Mouse (Mus musculus) monocyte, adult 59 days (primary cell): Measurements from ENCODE around the gene Pikfyve. TPM values are rescaled to one million over a fixed set of nuclear protein-coding genes. Genes with fewer than 3 reads are reported as not detected.

Source experiments
- total RNA-seq, 2 experiments: library from RNA; stranded (reverse); gene quantifications; one replicate each; pipeline ENCODE4 v1.2.4; 2023

Pikfyve gene
- total RNA-seq: 10 to 100 TPM; 54.3 to 59.8 TPM

DNA sequence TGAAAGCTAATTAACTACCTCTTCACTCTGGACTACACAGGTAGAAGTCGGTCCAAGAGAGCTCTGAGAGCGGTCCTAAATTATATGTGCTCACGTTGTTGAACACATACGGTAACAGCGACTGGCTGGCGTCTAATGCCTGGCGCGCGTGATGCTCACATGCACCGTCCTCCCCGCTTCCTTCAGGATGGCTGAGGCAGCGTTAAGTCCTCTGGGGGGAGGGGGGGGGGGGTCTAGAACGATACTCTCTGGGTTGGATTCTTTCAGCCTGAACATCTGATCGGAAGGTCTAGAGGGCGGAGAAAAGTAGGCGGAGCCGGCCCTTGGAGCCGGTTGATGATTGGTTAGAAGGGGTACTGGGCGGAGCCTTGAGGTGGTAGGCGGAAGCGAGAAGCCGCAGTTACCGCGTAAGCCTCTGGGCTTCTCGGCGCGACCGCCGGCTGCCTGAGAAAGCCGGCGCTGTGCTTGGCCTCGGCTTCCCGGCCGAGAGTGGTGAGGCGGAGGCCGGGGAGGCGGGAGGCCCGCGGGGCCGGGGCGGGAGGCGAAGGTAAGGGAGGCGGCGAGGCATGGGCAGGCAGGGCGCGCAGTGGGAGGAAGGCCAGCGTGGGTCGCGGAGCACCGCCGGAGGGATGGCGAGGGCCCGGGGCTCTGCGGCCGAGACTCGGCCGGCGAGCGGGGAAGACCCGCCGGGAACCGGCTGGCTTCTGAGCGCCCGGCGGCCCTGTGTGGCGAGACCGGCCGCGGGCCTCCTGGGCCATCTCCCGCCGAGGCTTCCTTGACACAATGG lies at the start of gene Pikfyve, which contains the start of gene Idh1:
Gene Pikfyve (plus strand): TSS at position 397 of the 787 bp plus-strand sequence.
Gene Idh1 (minus strand): TSS at position 214 of the 787 bp plus-strand sequence.

GRCm38 (mm10) chr1:65281756-65282155 lies 95.3 kb downstream of the Pikfyve start, which contains the start of gene Pth2r:
Gene Pth2r (plus strand): TSS chr1:65282056.

Other genes with a start within 250 kb of the Pikfyve start
- gene Plekhm3, start 229.9 kb upstream of the Pikfyve start, total RNA-seq: 100 to 1,000 TPM; 108 to 128 TPM
- not detected for gene Akr1cl, start 153.9 kb upstream of the Pikfyve start, total RNA-seq
- gene Cryge, start 135.5 kb upstream of the Pikfyve start, total RNA-seq: not detected
- not detected for gene Crygd, start 123.2 kb upstream of the Pikfyve start, total RNA-seq
- not detected for gene Crygc, start 113.0 kb upstream of the Pikfyve start, total RNA-seq
- gene Crygb, start 104.4 kb upstream of the Pikfyve start, total RNA-seq: not detected
- not detected for gene Cryga, start 83.3 kb upstream of the Pikfyve start, total RNA-seq
- not detected for gene Gm28845, start 67.1 kb upstream of the Pikfyve start, total RNA-seq
- gene D630023F18Rik, start 63.5 kb upstream of the Pikfyve start, total RNA-seq: not detected
- 100 to 1,000 TPM; 126 to 135 TPM for gene Idh1, start 183 bp upstream of the Pikfyve start, total RNA-seq
- gene Pth2r, start 95.4 kb downstream of the Pikfyve start, total RNA-seq: not detected